Mouse (Mus musculus) liver, adult 2 months (tissue): Measurements from ENCODE around the gene Vmp1.

ENCODE experiments used
- CTCF ChIP-seq: fragments of 200-500 bp; IDR thresholded peaks from 2 replicates; pipeline ENCODE4 v1.5.1; 2011; ENCODE audit warnings: low read depth, low read length, control low read depth
- POLR2A ChIP-seq: fragments of 200-500 bp; IDR thresholded peaks from 2 replicates; pipeline ENCODE4 v1.6.1; 2011; ENCODE audit warnings: low read length, control low read depth; ENCODE audit not compliant: insufficient read depth; ENCODE audit errors: extremely low read depth

DNA sequence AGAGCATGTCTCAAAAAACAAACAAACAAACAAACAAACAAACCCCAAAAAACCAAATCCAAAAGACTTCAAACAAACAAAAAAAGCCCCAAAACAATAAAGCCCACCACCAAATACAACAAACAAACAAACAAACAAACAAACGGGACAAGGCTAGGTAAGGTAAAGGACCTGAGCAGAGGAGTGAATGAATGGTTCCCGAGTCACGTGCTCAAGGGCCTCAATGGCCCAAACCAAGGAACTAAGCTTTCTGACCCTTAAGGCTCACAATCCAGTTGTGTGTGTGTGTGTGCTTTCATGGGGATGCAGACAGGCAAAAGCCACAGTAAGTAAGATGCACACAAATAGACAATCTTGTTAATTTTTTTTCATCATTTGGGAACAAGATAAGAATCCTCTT lies 79.3 kb downstream of the Vmp1 start:
- no peak for TF ChIP-seq POLR2A
- no peak for TF ChIP-seq CTCF
